Mouse (Mus musculus) hindbrain, embryonic 14.5 days (tissue): ENCODE data around the gene C130079G13Rik. TPM values are rescaled to one million over a fixed set of nuclear protein-coding genes. Genes with fewer than 3 reads are reported as not detected.
"Not testable (repeated sequence)": the region's sequence is repeated elsewhere in the genome, so short reads cannot be mapped to it uniquely, and the experiment has no call there.

Source experiments
- ATAC-seq: fragments of 200-750 bp; cut with Nextera tagmentation; 2 replicates; pipeline ENCODE4 v1.8.0; 2017; ENCODE audit warnings: moderate number of reproducible peaks, mild to moderate bottlenecking, moderate TSS enrichment, moderate library complexity; ENCODE audit not compliant: low FRiP score
- DNase-seq: peaks from one replicate; pipeline ENCODE4 v3.0.0-alpha.2; 2015; ENCODE audit warnings: low spot score
- H3K27ac ChIP-seq: fragments of 300-500 bp; sonication (generic); 2 replicates; pipeline ENCODE4 v1.5.1; 2014; ENCODE audit warnings: mild to moderate bottlenecking, moderate library complexity
- H3K27me3 ChIP-seq: fragments of 300-500 bp; sonication (generic); 2 replicates; pipeline ENCODE4 v1.6.1; 2014; ENCODE audit warnings: mild to moderate bottlenecking, low read length, mixed read lengths; ENCODE audit not compliant: control insufficient read depth, insufficient read depth
- H3K36me3 ChIP-seq: fragments of 300-500 bp; sonication (generic); replicated peaks from 2 replicates; pipeline ENCODE4 v1.6.1; 2014; ENCODE audit not compliant: control insufficient read depth, insufficient read depth
- H3K4me1 ChIP-seq: fragments of 300-500 bp; sonication (generic); replicated peaks from 2 replicates; pipeline ENCODE4 v1.6.1; 2014; ENCODE audit warnings: antibody characterized with exemption, low read length, mixed read lengths; ENCODE audit not compliant: control insufficient read depth, insufficient read depth
- H3K4me2 ChIP-seq: fragments of 300-500 bp; sonication (generic); replicated peaks from 2 replicates; pipeline ENCODE4 v1.6.1; 2014; ENCODE audit warnings: mild to moderate bottlenecking, moderate library complexity
- H3K4me3 ChIP-seq: fragments of 300-500 bp; sonication (generic); replicated peaks from 2 replicates; pipeline ENCODE4 v1.5.1; 2014; ENCODE audit warnings: mild to moderate bottlenecking, low read length
- H3K9ac ChIP-seq: fragments of 300-500 bp; sonication (generic); 2 replicates; pipeline ENCODE4 v1.6.1; 2014
- H3K9me3 ChIP-seq: fragments of 300-500 bp; sonication (generic); 2 replicates; pipeline ENCODE4 v1.6.1; 2016; ENCODE audit warnings: low read length; ENCODE audit not compliant: control insufficient read depth
- WGBS: fragments of 180-500 bp; shearing (Covaris S2); extraction: QIAGEN DNeasy Blood & Tissue Kit; methylation state at CpG from one replicate; pipeline ENCODE4 v1.1.7; 2014; 5-methylcytosine and 5-hydroxymethylcytosine counted together
- polyA plus RNA-seq: library from polyadenylated mRNA; unstranded; fragments of >200 nt; fragmentation: Nextera tagmentation; extraction: Ambion mirVana; gene quantifications from 2 replicates; pipeline ENCODE4 v1.2.1, GENCODE M21; 2014

The C130079G13Rik gene
- polyA plus RNA-seq = not detected in 2 replicates

- 91% methylated on average over 2 of the region's 2 CpGs for WGBS
- DNase-seq (no peak), ATAC-seq (no peak)
- Histone ChIP-seq H3K4me2 (no peak within 1 kb of the TSS), H3K4me3 (no peak within 1 kb of the TSS), H3K36me3 (no peaks in the 10 kb centered on the region), H3K27me3 (no peaks in the 10 kb centered on the region), H3K9ac (no peak within 1 kb of the TSS), H3K9me3 (no peaks in the 10 kb centered on the region), H3K4me1 (no peaks in the 10 kb centered on the region), H3K27ac (no peak within 1 kb of the TSS)
Observed at GRCm38 (mm10) chr3:59924914-59925313, at the start of gene C130079G13Rik. TSS of gene C130079G13Rik (plus strand) at chr3:59925214.

- H3K9me3 ChIP-seq, H3K4me3 ChIP-seq, ATAC-seq, H3K4me1 ChIP-seq, H3K27me3 ChIP-seq, H3K36me3 ChIP-seq, H3K4me2 ChIP-seq, H3K27ac ChIP-seq, DNase-seq, H3K9ac ChIP-seq: not testable (repeated sequence)
- WGBS = 14% methylated on average over 1 of the region's 1 CpGs
Observed at GRCm38 (mm10) chr3:59877601-59878000, 47.4 kb upstream of the C130079G13Rik start.

- not testable (repeated sequence) for H3K4me2 ChIP-seq, H3K4me1 ChIP-seq, DNase-seq, H3K27ac ChIP-seq, H3K9ac ChIP-seq, H3K36me3 ChIP-seq, H3K27me3 ChIP-seq, H3K4me3 ChIP-seq, ATAC-seq, H3K9me3 ChIP-seq
- 76% methylated on average over 7 of the region's 7 CpGs for WGBS
Observed at GRCm38 (mm10) chr3:59879801-59880554, 45.0 kb upstream of the C130079G13Rik start.

GRCm38 (mm10) chr3:59893276-59893675 is 31.7 kb upstream of the C130079G13Rik start:
- no peak overlapping the region for H3K4me3 ChIP-seq
- WGBS = 89% methylated on average over 2 of the region's 2 CpGs
- no peaks in the 10 kb centered on the region for H3K9me3 ChIP-seq
- no peak overlapping the region for H3K4me2 ChIP-seq
- no peaks in the 10 kb centered on the region for H3K4me1 ChIP-seq
- no peak overlapping the region for H3K27ac ChIP-seq
- no peaks in the 10 kb centered on the region for H3K27me3 ChIP-seq
- H3K36me3 ChIP-seq = no peaks in the 10 kb centered on the region
- no peak for ATAC-seq
- no peak for DNase-seq
- no peak overlapping the region for H3K9ac ChIP-seq

DNA sequence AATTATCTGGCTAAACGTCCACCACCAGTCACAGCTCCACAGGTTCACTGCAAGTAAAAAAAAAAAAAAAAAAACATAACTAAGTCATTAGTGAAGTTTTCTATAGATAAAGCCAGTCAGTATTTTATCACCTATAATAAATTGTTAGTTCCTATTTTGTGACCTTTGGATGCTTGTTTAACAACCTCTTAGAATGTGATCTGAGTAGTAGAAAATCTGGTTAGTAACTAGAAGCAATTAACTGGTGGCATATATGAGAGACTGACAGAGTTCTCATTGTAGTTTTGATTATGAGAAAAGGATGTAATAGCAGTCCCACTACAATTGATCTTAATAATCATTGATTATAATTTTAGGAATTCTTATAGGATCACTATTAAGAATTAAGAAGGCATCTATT is 9.6 kb downstream of the C130079G13Rik start:
- H3K27me3 ChIP-seq = no peaks in the 10 kb centered on the region
- DNase-seq = no peak
- WGBS = 87% methylated on average over 1 of the region's 1 CpGs
- H3K36me3 ChIP-seq = no peaks in the 10 kb centered on the region
- ATAC-seq = no peak
- no peak overlapping the region for H3K27ac ChIP-seq
- no peaks in the 10 kb centered on the region for H3K4me1 ChIP-seq
- H3K4me2 ChIP-seq = no peak overlapping the region
- H3K4me3 ChIP-seq = no peak overlapping the region
- no peak overlapping the region for H3K9ac ChIP-seq
- no peaks in the 10 kb centered on the region for H3K9me3 ChIP-seq

GRCm38 (mm10) chr3:59947294-59947950 is 22.4 kb downstream of the C130079G13Rik start:
- Histone ChIP-seq H3K27ac (no peak overlapping the region), H3K4me1 (no peaks in the 10 kb centered on the region), H3K9me3 (no peaks in the 10 kb centered on the region), H3K4me3 (no peak overlapping the region), H3K36me3 (no peaks in the 10 kb centered on the region), H3K9ac (no peak overlapping the region), H3K27me3 (no peaks in the 10 kb centered on the region), H3K4me2 (no peak overlapping the region)
- WGBS = 89% methylated on average over 10 of the region's 10 CpGs
- ATAC-seq = peak; percentile 21; the same call in 1 of the 2 replicates
- DNase-seq = no peak

DNA sequence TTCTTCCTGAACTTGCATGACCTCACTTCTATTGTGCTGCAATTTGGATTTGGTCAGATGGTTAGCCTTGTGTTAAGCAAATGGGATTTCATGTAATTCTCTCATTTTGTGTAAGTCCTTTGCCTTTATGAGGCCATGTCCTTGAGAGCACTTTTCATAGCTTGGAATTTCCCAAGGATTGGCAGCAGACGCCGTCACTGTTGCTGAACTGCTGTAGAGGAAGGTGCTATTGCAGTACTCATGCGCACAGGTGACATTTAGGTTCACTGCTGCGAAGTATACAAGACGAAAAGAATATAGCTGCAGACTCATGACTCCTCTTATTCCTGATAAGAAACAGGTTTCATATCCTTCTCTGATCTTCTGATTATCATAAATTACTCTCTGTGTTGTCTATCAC is 45.9 kb downstream of the C130079G13Rik start:
- no peak overlapping the region for H3K4me3 ChIP-seq
- H3K9ac ChIP-seq = no peak overlapping the region
- H3K9me3 ChIP-seq = no peaks in the 10 kb centered on the region
- no peak for ATAC-seq
- WGBS = 90% methylated on average over 5 of the region's 5 CpGs
- DNase-seq = no peak
- no peaks in the 10 kb centered on the region for H3K27me3 ChIP-seq
- H3K4me2 ChIP-seq = no peak overlapping the region
- H3K36me3 ChIP-seq = no peaks in the 10 kb centered on the region
- no peak overlapping the region for H3K27ac ChIP-seq
- H3K4me1 ChIP-seq = no peaks in the 10 kb centered on the region

GRCm38 (mm10) chr3:59974591-59974990 is 49.6 kb downstream of the C130079G13Rik start:
- H3K27me3 ChIP-seq = no peaks in the 10 kb centered on the region
- no peaks in the 10 kb centered on the region for H3K4me1 ChIP-seq
- DNase-seq (no peak), ATAC-seq (no peak)
- no peak overlapping the region for H3K4me2 ChIP-seq
- H3K9me3 ChIP-seq = no peaks in the 10 kb centered on the region
- no peak overlapping the region for H3K9ac ChIP-seq
- H3K4me3 ChIP-seq = no peak overlapping the region
- no peaks in the 10 kb centered on the region for H3K36me3 ChIP-seq
- H3K27ac ChIP-seq = no peak overlapping the region
